8 mouse cellular contexts compared by ENCODE assay signal in the genomic region with DNA sequence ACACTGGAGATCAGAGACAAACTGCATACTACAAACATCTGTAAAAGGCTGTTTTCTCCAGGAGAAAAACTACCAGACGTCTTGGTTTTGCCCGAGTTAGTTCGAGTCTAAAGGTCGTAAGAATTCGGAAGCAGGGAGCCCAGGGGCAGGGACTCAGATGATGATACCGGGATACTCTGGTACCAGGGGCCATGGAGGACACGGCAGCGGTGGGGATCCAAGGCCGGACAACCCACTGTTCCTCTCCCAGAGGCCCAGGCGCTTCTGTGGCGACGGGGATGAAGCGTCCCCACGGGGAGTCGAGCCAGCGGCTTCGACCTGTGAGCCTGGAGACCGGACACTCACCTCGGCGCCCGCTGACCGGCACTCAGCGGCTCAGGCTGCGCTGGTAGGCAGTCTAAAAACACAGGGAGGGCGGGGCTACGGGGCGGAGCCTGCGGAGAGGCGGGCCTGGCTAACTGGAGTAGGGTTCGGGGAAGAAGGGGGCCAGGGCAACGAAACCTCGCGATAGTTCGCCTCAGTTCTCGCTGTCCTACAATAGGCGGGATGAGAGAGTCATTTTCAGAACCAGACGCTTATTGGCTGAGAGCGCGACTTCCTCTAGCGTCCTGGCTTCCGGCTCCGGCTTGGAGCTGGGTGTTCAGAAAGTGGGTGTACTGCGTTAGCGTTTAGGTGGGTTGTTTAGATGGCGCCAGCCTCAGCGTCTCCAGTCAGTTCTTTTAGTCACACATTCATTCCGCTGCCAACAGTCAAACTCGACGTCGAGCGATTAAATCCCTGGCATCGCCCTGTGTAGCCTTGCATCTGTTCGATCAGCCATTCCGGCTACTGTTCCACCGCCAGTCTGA. TPM values are rescaled to one million over a fixed set of nuclear protein-coding genes. Genes with fewer than 3 reads are reported as not detected.
DNase-seq lines count a peak whose midpoint lies in the region; ATAC-seq lines count a peak whose summit lies in the region.

A gene (minus strand): TSS at position 436 of the 848 bp plus-strand sequence.

- H3K4me3 ChIP-seq in hindbrain, embryonic 16.5 days (ENCODE audit: low read length) = peak within 1 kb of the TSS; percentile 94
- H3K4me3 ChIP-seq in macrophage (ENCODE audit: inconsistent target) = peak within 1 kb of the TSS; percentile 97

- peak within 1 kb of the TSS; percentile 90 for H3K9ac ChIP-seq in hindbrain, embryonic 16.5 days (ENCODE audit: low read depth, low read length)

- no peaks in the 10 kb centered on the region for H3K36me3 ChIP-seq in hindbrain, embryonic 16.5 days (ENCODE audit: control insufficient read depth, insufficient read depth, low read length)
- H3K36me3 ChIP-seq in macrophage (ENCODE audit: inconsistent target) = no peaks in the 10 kb centered on the region

- peak; percentile 97 for DNase-seq in WW6 (ENCODE audit: low read depth, low spot score)
- peak; percentile 96 to 98 for DNase-seq in cerebellum, postnatal 4 days (ENCODE audit: low spot score in 2 of 2)
- peak; percentile 100 for DNase-seq in gastrocnemius, adult 18-20 months (ENCODE audit: low spot score)
- peak; percentile 98 to 99 for DNase-seq in left cerebral cortex, adult 18-20 months (ENCODE audit: low spot score in 2 of 2)
- peak; percentile 99 for DNase-seq in right cerebral cortex, adult 18-20 months
- DNase-seq in urinary bladder, postnatal 10 days (ENCODE audit: low spot score) = peak; percentile 98

- peak; percentile 99 for ATAC-seq in hindbrain, embryonic 16.5 days

- WGBS in hindbrain, embryonic 16.5 days = under 1% methylated on average over 55 of the region's 55 CpGs
- under 1% methylated on average over 55 of the region's 55 CpGs for WGBS in macrophage (ENCODE audit: missing documents)

- no peaks in the 10 kb centered on the region for H3K79me2 ChIP-seq in macrophage (ENCODE audit: inconsistent target)

- H3K4me2 ChIP-seq in hindbrain, embryonic 16.5 days (ENCODE audit: low read length) = peak within 1 kb of the TSS; percentile 80

- H3K27ac ChIP-seq in hindbrain, embryonic 16.5 days (ENCODE audit: low read depth, low read length) = peak within 1 kb of the TSS; percentile 88
- H3K27ac ChIP-seq in macrophage = peak within 1 kb of the TSS; percentile 64

- H3K27me3 ChIP-seq in hindbrain, embryonic 16.5 days (replicated peaks; ENCODE audit: control insufficient read depth, insufficient read depth, low read length) = no peaks in the 10 kb centered on the region

- no peaks in the 10 kb centered on the region for H3K9me3 ChIP-seq in hindbrain, embryonic 16.5 days (ENCODE audit: control insufficient read depth, low read length)

- H3K4me1 ChIP-seq in hindbrain, embryonic 16.5 days (ENCODE audit: control insufficient read depth, insufficient read depth, low read depth, low read length) = peaks cover 19% of the 10 kb centered on the region

RNA-seq across cellular contexts. Expression of the gene that starts here (rescaled TPM):
- 10 to 100 TPM; 18.2 to 26.1 TPM for total RNA-seq in gastrocnemius, adult 18-20 months (2021)
- 21.1 and 21.2 TPM in 2 replicates for polyA plus RNA-seq in hindbrain, embryonic 16.5 days (2015; fragmentation: Nextera tagmentation; extraction: Ambion mirVana)
- 10 to 100 TPM; 28.2 to 32.2 TPM for total RNA-seq in left cerebral cortex, adult 18-20 months (2021)
- total RNA-seq in macrophage (2018; cell fraction: chromatin; rRNA removed) = 10 to 100 TPM in 14 of 26 experiments, 1 to 10 TPM in 12; 1.4 to 27.3 (median 10.7) TPM
- total RNA-seq in macrophage (2018; cell fraction: cytosol; rRNA removed) = 10 to 100 TPM in 1 of 26 experiments, 1 to 10 TPM in 25; 3.8 to 10.8 (median 6.8) TPM
- 10 to 100 TPM in 8 of 26 experiments, 1 to 10 TPM in 18; 1.7 to 20.6 (median 6.1) TPM for total RNA-seq in macrophage (2018; cell fraction: nucleus; rRNA removed)
- 5.5 to 7.3 TPM (median 5.5 TPM) in 3 replicates for polyA plus RNA-seq in macrophage (2018)

Comparison
In these comparisons a context has a peak if more than half of its experiments do, and no peak if none do; other contexts are left out.
1. Peak in every context shown above with its lines: DNase-seq, ATAC-seq, H3K4me3 ChIP-seq and H3K27ac ChIP-seq.